ENCODE assay signal across 10 mouse cellular contexts in genomic region chr7:124198811-124199570, GRCm38 (mm10).
A peak's percentile ranks its signal among the peaks of the same experiment; 100 is the strongest.
DNase-seq lines count a peak whose midpoint lies in the region; ATAC-seq and TF ChIP-seq lines count a peak whose summit lies in the region.
"Had no signal": no experiment of that assay in that cellular context is flagged by ENCODE, and none has a peak within 500 bp of the region (broad histone marks: within the 10 kb centered on the region; RNA-seq: fewer than 3 reads in every experiment).

No protein-coding gene starts in this region.

- H3K4me1 ChIP-seq in lung, embryonic 14.5 days (ENCODE audit: insufficient read depth), result no peaks in the 10 kb centered on the region
- no peaks in the 10 kb centered on the region for H3K4me1 ChIP-seq in lung, adult 2 months (ENCODE audit: control insufficient read depth, insufficient read depth, low read length)
- H3K4me1 ChIP-seq in heart, embryonic 12.5 days (replicated peaks), result no peaks in the 10 kb centered on the region
- H3K4me1 ChIP-seq: limb, embryonic 12.5 days; midbrain, embryonic 13.5 days had no signal

- 79% methylated on average over 6 of the region's 6 CpGs for WGBS in lung, embryonic 14.5 days
- 68% methylated on average over 6 of the region's 6 CpGs for WGBS in lung, adult 2 months
- 74% methylated on average over 6 of the region's 6 CpGs for WGBS in heart, embryonic 12.5 days

- intact Hi-C loops in left cerebral cortex, postnatal 14 days (cut with DNase I), result no loop called here

- DNase-seq in cerebellum, adult 11-12 months, result peak; percentile 20
- DNase-seq in cerebellum, postnatal 4 days (ENCODE audit: low spot score in 2 of 2), result no peak
- peak; percentile 87 for DNase-seq in lung, embryonic 14.5 days
- no peak for DNase-seq in lung, adult 2 months
- peak; percentile 56 to 70 for DNase-seq in cerebellum, postnatal 10 days
- peak; percentile 20 to 37 for DNase-seq in left cerebral cortex, postnatal 14 days (ENCODE audit: low spot score in 2 of 2)
- DNase-seq in urinary bladder, postnatal 36 days (ENCODE audit: low spot score in 2 of 2), result no peak

- no peak overlapping the region for H3K27ac ChIP-seq in lung, embryonic 14.5 days (ENCODE audit: low read depth)
- H3K27ac ChIP-seq in heart, embryonic 12.5 days (ENCODE audit: poor library complexity, severe bottlenecking), result no peak overlapping the region
- H3K27ac ChIP-seq: limb, embryonic 12.5 days; midbrain, embryonic 13.5 days had no signal

- no peak overlapping the region for H3K4me3 ChIP-seq in lung, embryonic 14.5 days (ENCODE audit: low read depth, low read length)
- H3K4me3 ChIP-seq in lung, adult 2 months (replicated peaks; ENCODE audit: extremely low read depth, low read depth, low read length), result no peak overlapping the region
- no peak overlapping the region for H3K4me3 ChIP-seq in heart, embryonic 12.5 days
- H3K4me3 ChIP-seq: limb, embryonic 12.5 days; midbrain, embryonic 13.5 days had no signal

- H3K4me2 ChIP-seq in lung, embryonic 14.5 days, result no peak overlapping the region
- no peak overlapping the region for H3K4me2 ChIP-seq in heart, embryonic 12.5 days
- H3K4me2 ChIP-seq: limb, embryonic 12.5 days; midbrain, embryonic 13.5 days had no signal

- H3K9me3 ChIP-seq in lung, embryonic 14.5 days (ENCODE audit: low read depth, low read length), result no peaks in the 10 kb centered on the region
- H3K9me3 ChIP-seq in heart, embryonic 12.5 days (replicated peaks), result no peaks in the 10 kb centered on the region
- H3K9me3 ChIP-seq: limb, embryonic 12.5 days; midbrain, embryonic 13.5 days had no signal

- no peak overlapping the region for H3K9ac ChIP-seq in lung, embryonic 14.5 days
- H3K9ac ChIP-seq in heart, embryonic 12.5 days, result no peak overlapping the region
- H3K9ac ChIP-seq: limb, embryonic 12.5 days; midbrain, embryonic 13.5 days had no signal

- no peak for ATAC-seq in lung, embryonic 14.5 days (ENCODE audit: insufficient read depth)
- ATAC-seq in heart, embryonic 12.5 days (ENCODE audit: insufficient number of reproducible peaks, low FRiP score), result no peak
- ATAC-seq: midbrain, embryonic 13.5 days had no signal

- TF ChIP-seq CTCF in lung, embryonic 14.5 days (IDR thresholded peaks at IDR 0.05; ENCODE audit: low read depth), result no peak
- TF ChIP-seq CTCF in lung, adult 2 months (IDR thresholded peaks at IDR 0.05; ENCODE audit: insufficient read depth, low read length), result no peak

- H3K27me3 ChIP-seq in lung, embryonic 14.5 days (ENCODE audit: insufficient read depth, low read length), result no peaks in the 10 kb centered on the region
- no peaks in the 10 kb centered on the region for H3K27me3 ChIP-seq in heart, embryonic 12.5 days (replicated peaks)
- H3K27me3 ChIP-seq: limb, embryonic 12.5 days; midbrain, embryonic 13.5 days had no signal

- no peaks in the 10 kb centered on the region for H3K36me3 ChIP-seq in lung, embryonic 14.5 days (ENCODE audit: insufficient read depth)
- H3K36me3 ChIP-seq in heart, embryonic 12.5 days, result no peaks in the 10 kb centered on the region
- H3K36me3 ChIP-seq: limb, embryonic 12.5 days; midbrain, embryonic 13.5 days had no signal

- TF ChIP-seq POLR2A in lung, adult 2 months (IDR thresholded peaks at IDR 0.05; ENCODE audit: borderline replicate concordance, extremely low read depth, low read depth, low read length), result no peak

Comparison
In these comparisons a context has a peak if more than half of its experiments do, and no peak if none do; other contexts are left out.
1. DNase-seq: peak in cerebellum, adult 11-12 months (single experiment), lung, embryonic 14.5 days (single experiment), cerebellum, postnatal 10 days (2 of 2) and left cerebral cortex, postnatal 14 days (2 of 2); none in cerebellum, postnatal 4 days (0 of 2), lung, adult 2 months (single experiment) and urinary bladder, postnatal 36 days (0 of 2).